Mouse (Mus musculus) urinary bladder, postnatal 14 days (tissue): Measurements from ENCODE around the gene Gmeb2.

Experiments used
- DNase-seq: peaks from one replicate; pipeline ENCODE4 v3.0.0; 2021; ENCODE audit warnings: low spot score

Gmeb2 gene

DNA sequence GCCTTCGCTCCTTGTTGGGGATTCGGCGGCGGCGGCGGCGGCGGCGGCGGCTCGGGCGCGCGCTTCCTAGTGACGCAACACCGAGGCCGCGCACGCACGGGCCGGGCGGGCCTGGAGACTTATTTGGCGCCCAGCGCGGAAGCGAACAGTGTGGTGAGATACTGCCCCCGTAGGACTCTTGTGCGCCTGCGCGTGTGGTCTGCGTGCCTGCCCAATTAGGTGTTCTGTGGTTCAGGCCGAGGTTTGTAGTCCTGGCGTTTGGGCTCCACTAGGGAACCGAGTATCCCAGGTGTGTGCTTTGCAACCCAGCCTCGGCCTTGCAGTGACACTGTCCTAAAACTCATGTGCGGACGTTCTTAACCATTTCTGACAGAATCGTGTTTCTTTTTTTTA, at the start of gene Gmeb2:
TSS of gene Gmeb2 (minus strand) at position 78 of the 393 bp plus-strand sequence.
- peak; percentile 94 for DNase-seq

DNA sequence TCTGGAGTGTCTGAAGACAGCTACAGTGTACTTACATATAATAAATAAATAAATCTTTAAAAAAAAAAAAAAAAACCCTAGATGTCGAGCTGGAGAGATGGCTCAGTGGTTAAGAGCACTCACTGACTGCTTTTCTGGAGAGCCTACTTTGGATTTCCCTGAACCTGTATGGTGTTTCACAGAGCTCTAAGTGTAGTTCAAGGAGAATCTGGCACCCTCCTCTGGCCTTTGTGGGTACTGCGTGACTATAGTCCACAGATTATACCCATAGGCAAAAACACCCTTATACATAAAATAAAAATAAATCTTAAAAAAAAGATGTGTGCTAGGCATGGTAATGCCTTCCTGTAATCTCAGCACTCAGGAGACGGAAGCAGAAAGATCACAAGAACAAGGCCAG, 46.2 kb upstream of the Gmeb2 start:
- peak; percentile 68 for DNase-seq

DNA sequence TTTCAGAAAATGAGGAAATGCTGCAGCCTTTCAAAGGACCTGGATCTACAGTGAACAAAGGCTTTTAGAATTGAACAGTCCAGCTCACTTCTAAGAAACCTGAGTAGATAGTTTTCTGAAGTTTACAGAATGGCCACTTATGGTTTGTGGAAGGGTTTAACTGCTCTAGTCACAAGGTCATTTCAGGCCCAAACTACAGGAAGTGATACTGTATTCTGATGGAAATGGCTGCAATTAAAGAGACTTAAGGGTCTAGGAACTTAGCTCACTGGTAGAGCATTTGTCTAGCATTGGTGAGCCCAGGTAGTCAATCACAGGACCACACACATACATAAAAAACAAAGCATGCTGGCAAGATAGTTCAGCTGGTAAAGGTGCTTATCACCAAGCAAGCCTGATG, 44.7 kb upstream of the Gmeb2 start:
- no peak for DNase-seq

DNA sequence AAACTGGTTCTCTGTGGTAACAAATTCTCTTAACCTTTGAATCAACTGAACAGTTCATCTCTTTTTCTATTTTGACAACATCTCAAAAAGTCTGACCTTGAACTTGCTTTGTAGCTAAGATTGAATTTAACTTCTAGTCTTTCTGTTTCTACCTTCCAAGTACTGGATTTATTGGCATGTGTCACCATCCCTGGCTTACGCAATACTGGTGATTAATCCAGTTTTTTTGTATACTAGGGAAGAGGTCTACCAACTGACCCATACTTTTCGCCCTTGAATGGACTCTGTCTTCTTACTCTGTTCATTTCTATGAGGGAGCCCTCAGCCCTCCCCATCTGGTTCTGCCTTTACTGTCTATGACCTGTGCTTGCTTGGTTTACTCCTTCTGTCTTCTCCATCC, 38.3 kb upstream of the Gmeb2 start:
- DNase-seq: no peak

DNA sequence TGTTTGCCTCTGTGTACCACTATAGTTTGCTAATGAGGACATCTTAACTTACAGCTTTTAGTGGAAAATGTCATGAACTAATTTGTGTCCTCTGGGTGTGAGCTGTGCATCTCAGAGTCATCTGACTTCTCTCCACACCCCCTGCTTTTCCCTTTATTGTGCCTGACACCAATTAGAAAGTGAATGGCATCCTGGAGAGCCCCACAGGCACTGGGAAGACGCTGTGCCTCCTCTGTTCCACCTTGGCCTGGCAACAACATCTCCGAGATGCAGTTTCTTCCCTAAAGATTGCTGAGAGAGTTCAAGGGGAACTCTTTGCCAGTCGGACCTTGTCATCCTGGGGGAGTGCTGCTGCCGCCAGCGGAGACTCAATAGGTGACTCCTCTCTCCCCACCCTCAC, 34.3 kb upstream of the Gmeb2 start:
- no peak for DNase-seq

DNA sequence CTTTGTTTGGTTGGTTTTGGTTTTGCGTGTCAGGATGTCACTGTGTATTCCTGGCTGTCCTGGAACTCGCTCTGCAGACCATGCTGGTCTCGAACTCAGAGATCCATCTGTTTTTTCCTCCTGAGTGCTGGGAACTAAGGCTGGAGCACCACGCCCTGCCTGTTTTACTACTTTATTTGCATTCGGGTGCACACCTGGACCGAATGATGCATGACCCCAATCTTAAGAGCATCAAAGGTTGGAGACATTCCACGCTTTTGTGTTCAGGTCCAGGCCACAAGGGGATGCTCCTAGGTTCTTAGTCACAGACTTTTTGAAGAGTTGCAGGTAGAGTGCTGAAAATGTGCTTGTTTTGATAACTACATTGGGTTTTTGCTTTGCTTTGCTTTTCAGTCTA, 32.3 kb upstream of the Gmeb2 start:
- no peak for DNase-seq

DNA sequence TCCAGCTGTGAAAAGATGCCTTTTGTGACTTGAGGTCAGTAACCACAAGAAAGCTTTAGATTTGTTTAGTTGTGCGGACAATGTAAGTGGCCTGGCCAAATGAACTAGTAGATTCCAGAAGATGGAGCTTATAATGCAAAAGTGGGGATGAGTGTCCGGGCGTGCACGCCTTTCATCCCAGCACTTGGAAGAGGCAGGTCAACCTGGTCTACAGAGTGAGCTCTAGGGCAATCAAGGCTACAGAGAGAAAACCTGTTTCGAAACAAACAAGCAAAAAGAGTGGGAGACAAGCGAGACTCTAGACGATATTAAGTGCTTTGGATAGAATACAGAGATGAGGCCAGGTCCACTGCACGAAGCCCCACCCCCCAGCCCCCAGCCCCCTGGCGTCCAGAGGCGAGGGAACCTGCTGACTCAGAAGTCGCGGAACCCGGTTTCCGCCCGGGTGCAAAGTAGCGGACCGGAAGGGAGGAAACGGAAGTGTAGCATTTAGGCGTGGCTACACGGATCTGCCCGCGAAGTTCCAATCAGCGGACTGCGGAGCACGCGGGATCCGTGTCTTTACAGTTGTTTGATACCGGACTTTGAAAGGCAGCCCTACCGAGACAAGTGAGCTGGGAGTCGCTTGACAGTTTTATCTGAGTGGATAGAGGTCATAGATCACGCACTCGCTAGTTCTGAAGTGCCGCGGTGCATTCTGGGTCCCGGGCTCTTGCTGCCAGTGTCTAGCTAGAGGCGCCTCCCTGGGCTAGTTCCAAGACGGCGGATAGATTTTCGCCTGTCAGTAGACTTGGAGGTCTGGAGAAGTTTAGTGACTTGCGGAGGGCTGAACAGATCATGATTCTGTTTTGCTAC, 31.6 kb upstream of the Gmeb2 start, which contains the start of gene Rtel1:
TSS of gene Rtel1 (plus strand) at position 492 of the 855 bp plus-strand sequence.
- peak; percentile 84 for DNase-seq

DNA sequence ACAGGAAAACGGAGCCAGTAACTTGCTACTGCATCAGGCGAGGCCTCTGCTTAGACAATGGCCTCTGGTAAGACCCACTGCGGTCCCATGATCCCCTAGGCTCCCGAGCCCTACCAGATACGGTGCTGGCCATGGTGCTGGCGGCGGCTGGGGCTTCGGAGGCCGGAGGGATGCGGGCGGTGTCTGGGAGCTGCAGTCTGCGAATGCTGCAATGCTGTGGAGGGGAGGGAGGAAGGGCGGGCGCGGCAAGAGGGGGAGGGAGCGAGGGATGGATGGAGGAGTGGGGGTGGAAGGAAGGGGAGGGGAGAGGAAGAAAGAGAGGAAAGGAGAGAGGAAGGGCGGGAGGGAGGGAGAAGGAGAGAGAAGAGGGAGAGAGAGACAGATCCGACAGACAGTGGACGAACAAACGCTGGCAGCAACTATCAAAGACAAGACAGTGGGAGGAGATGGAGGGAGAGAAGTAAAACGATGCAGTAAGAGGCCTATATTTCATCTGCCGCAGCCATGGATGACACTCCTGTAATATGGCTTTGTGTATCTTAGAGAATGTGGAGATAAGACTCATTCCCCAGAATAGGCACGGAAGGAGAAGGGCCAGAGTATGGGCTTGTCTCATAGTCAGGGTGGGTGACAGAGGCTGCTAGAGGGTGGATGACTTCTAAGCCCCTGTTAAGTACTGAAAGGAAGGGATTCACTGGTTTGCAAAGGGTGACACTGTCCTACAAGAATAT, 26.4 kb upstream of the Gmeb2 start, which contains the start of gene Stmn3:
TSS of gene Stmn3 (minus strand) at position 421 of the 731 bp plus-strand sequence.
- DNase-seq: peak; percentile 40

DNA sequence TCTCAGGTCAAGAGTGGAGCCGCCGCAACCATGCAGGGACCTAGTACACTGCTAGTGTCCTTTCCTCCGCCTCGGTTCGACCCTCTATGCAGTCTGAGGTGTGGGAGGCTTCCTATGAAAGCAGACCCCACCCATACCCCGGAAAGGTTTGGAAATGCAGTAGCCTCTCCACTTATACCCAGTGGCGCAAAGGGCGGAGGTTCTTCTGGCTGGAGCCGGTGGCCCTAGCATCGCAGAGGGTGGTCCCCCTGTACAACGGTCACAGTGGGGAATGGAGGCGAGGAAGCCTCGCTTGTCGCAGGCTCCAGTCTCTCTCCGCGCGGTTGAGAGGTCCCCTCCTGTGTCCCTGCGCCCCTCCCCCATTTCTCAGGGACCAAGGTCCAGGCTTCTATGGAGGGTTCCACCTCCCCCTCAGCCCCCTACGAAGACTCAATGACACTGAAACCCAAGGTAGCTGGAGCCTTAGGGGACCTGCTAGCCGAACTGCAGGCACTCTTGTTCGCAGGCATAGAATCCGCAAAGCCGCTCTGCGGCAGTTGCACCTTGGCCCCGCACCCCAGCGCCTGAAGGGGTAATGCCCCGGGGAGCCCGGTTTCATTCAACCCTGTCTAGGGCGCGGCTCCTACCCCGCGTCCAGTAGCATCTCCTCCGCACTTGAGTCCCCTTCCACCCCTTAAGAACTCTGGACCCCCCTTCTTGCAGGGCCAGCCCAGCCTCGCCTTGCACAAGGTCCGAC, 25.7 kb upstream of the Gmeb2 start:
- no peak for DNase-seq

DNA sequence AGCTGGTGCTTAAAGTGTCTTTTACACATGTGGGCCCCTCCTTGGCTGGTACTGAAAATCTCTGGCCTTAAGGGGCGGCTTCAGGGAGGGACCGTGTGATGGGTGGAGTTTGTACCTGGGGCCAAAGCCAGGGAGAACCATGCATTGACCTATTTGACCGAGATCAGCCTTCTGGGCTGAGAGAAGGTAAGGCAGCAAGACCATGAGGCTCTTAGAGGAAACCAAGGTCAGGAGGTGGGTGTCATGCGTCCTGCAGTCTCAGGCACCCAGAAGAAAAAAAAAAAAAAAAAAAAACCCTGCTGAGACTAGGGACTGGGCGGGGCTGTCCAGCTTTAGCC, 25.1 kb upstream of the Gmeb2 start:
- DNase-seq: no peak

DNA sequence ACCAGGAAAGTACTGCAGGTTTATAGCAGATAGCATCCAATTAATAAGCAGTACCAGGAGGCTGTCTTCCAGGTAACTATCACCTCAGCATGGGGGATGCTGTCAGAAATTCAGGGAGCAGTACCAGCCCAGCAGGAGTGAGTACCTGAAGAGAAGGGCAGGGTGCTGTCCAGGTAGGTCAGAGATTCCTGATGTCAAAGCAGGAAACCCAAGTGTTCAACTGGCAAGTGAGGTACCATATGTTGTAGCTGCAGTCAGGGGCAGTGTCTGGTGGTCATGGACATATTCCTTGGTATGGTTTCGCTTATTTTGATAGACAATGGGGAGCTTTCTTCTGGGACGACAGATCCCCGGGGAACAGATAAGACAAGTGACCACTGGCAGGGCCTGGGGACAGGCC, 24.6 kb upstream of the Gmeb2 start:
- DNase-seq: no peak

DNA sequence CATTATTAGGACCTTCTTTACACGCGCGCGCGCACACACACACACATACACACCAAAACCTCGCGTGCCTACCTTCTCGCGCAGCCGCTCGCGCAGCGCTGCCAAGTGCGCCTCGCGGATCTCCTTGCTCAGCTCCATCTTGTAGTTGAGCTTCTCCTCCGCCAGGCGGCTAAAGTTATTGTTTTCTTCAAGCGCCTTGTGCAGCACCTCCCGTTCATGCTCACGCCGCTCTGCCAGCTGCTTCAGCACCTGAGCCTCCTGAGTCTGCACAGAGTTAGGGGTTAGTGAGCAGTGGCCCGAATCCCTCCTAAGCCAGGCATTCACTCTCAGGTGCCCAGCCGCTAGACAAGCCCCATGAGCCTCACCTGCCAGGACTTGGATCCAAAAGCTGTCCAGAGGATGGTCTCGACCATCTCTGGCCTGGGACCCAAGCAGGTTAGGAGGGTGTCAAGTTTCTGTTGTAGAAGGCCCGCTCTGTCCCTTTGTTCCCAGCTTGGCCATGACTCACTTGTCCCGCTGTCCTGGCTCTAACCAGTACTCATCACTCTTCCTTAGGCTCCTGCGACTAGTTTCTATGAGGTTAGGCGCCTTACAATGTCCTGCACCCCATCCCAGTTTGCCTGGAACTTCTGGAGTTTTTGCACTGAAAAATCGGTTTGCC, 19.4 kb upstream of the Gmeb2 start:
- DNase-seq: peak; percentile 57

DNA sequence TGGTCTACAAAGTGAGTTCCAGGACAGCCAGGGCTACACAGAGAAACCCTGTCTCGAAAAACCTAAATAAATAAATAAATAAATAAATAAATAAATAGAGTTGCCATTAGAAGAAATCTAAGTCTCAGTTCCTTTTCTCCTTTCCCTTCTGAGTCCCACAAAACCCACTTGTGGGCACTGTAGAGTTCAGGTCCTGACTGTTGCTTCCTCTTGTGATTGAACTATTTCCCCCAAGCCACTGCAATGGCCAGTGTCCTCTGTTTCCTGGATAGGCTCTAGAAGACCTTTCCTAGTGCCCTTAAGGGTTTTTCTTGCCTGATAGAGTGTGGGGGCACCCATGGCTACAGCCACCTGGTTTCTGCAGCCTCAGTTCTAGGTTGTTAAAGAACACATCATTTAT, 17.1 kb upstream of the Gmeb2 start:
- DNase-seq: no peak

DNA sequence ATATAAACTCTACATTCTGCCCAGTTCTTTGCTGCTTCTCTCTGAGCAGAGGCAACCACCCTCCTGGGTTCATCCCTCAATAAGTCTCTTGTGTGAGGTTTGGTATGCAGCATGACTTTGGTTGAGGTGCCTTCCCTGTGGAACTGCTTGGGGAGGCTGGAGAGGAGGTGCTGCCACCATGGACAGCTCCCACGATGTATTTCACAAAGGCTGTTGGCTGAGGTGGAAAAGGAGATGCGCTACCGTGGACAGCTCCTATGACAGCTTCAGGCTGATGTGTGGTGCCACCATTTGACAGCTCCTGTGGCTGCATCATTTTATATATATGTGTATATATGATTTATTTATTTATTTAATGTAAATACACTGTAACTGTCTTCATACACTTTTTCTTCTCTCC, 14.2 kb upstream of the Gmeb2 start:
- DNase-seq: no peak

DNA sequence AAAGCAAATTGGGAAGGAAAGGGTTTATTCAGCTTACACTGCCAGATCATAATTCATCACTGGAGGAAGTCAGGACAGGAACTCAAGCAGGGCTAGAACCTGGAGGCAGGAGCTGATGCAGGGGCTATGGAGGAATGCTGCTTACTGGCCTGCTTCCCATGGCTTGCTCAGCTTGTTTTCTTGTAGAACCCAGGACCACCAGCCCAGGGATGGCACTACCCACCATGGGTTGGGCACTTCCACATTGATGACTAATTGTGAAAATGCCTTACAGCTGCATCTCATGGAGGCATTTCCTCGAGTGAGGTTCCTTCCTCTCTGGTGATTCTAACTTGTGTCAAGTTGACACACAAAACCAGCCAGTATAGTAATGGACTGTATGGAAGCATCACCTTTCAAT, 3.1 kb upstream of the Gmeb2 start:
- DNase-seq: no peak

DNA sequence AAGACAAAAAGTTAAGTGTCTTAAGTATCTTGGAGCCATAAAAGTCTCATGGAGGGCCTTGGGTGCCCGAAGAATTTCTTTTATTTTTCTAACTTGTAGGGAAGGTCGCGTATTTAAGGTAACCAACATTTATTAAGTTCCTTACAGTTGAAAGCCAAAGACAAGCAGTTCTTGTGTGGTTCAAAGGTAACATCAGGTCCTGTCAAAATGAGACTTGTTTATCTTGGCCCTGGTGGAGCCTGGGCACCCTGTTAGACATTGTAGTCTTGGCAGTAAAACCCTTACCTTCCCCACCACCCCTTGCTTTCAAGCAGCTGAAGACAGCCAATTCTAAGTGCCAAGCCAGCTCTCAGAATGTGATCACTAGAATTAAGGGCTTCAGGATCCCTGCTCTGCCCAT, 856 bp upstream of the Gmeb2 start:
- DNase-seq: no peak

DNA sequence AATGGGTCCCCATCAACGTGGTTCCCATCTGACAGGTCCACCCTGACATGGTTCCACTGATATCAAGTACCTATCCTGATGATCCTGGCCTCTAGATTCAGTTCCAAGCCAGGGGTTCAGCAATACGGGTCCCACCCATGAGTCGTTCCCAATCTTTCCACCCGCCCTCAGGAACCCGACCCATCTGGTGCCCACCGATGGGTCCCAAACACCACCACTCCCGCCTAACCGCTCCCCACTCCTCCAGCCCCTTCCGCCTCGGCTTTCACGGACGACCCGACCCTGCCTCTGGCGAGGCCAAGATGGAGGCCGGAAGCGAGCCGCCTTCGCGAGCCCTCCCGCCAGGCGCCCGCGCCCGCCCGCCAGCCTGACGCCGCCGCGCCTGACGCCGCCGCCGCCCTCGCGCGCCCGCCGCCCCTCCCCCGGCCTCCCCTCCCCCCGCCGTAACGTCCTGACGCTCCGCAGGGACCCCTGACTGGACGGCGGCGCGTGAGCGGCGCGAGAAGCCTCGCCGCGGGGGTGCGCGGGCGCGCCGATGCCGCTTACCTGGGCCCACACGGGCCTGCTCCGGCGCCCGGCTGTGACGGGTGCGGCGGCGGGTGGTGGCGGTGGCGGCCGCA, 387 bp downstream of the Gmeb2 start:
- DNase-seq: peak; percentile 82

DNA sequence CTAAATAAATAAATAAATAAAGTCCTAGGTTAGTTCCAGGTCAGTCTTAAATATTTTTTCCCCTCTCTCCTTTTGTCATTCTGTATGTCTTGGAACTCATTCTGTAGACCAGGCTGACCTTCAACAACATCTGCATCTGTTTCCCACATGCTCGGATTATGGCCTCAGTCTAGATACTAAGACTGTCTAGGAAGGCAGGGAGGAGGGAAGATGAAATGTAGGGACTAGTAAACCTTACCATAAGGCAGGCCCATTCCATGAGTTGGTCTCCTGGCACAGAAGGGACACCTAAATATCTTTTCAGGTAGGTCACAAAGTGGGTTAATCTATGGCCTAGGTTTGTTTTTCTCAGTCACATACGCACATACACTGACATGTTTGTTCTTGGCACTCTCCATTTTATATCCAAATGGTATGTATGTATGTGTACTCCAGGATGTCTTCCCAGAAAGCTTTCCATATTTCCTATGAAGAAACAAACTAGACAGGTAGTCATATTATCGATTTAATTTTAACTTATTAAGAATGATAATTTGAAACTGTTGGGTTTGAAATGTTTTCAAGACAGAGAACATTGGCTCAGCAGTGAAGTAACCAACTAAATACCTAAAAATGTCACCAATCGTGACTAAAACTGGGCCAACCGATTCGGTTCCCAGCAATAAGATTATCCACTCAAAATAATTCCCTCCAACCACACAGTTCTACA, 1.1 kb downstream of the Gmeb2 start:
- DNase-seq: no peak

DNA sequence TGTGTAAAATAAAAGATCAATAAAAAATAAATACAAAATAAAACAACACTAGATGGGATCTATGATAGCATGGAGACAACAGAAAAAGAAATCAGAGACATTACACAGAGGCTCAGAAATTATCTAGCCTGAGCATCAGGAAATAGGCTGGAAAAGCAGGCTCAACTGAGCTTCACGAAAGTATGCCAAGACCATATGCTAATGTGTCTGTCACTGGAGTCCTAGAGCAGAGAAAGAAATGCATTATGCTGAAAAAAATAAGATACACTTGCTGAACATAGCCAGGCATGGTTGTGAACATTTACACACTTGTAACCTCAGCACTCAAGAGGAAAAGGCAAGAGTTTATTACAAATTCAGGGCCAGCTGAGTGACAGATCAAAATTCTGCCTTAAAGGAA, 7.9 kb downstream of the Gmeb2 start:
- no peak for DNase-seq

DNA sequence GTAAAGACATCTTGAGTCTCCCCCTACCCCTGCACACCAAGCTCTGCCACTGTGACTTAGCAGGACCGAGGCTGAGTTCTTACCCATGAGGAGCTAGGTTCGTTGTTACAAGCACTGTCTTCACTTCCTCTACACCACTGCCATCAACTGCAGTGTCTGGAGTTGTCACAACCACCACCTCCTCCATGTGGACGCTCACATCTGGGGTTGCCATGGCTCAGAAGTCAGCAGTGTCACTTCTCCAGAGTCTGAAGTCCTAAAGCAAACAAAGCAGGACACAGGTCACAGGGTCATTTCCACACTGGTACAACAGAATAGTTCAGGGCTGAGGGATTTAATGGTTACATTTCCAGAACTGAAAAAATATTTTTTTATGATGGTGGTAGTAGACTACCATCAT, 10.0 kb downstream of the Gmeb2 start:
- DNase-seq: no peak

DNA sequence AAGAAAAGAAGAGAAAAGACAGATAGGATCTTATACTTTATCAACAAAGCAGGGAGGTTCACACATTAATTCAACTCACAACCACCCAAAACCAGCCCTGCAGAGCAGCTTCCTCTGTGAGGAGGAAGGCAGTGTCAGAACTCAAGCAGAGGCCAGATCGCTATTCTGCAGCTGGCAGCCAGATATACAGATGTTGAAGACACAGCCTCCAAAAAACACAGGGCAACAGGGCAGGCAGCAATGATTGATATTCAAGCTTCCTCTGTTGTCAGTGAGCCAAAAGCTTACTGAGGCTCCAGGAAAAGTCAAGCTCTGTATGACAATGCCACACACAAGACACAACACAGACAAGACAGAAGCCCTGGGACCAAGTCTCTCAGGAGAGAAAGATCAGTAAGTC, 11.1 kb downstream of the Gmeb2 start:
- no peak for DNase-seq
